Mouse (Mus musculus) right cerebral cortex, postnatal 25 days (tissue): ENCODE results near the gene Rnf222.

Experiments used
- DNase-seq: peaks from one replicate; pipeline ENCODE4 v3.0.0; 2022

Rnf222 gene

GRCm38 (mm10) chr11:68888253-68888652 is at the start of gene Rnf222:
TSS of gene Rnf222 (plus strand) at chr11:68888553.
- no peak for DNase-seq

- DNase-seq: no peak
Measured at GRCm38 (mm10) chr11:68839606-68840005, 48.7 kb upstream of the Rnf222 start.

- DNase-seq: no peak
Measured at GRCm38 (mm10) chr11:68850862-68851261, 37.5 kb upstream of the Rnf222 start.

- no peak for DNase-seq
Measured at GRCm38 (mm10) chr11:68851644-68852485, 36.5 kb upstream of the Rnf222 start.

GRCm38 (mm10) chr11:68852486-68852901 is 35.9 kb upstream of the Rnf222 start:
- no peak for DNase-seq

- peak; percentile 100 for DNase-seq
Measured at GRCm38 (mm10) chr11:68852932-68853409, 35.4 kb upstream of the Rnf222 start.

GRCm38 (mm10) chr11:68853611-68854401 is 34.5 kb upstream of the Rnf222 start:
- DNase-seq: no peak

- no peak for DNase-seq
Measured at GRCm38 (mm10) chr11:68854621-68855020, 33.7 kb upstream of the Rnf222 start.

GRCm38 (mm10) chr11:68857329-68857728 is 31.0 kb upstream of the Rnf222 start:
- no peak for DNase-seq

- no peak for DNase-seq
Measured at GRCm38 (mm10) chr11:68859943-68860593, 28.3 kb upstream of the Rnf222 start.

- DNase-seq: no peak
Measured at GRCm38 (mm10) chr11:68862260-68862659, 26.1 kb upstream of the Rnf222 start.

GRCm38 (mm10) chr11:68863631-68864091 is 24.7 kb upstream of the Rnf222 start:
- no peak for DNase-seq

- DNase-seq: no peak
Measured at GRCm38 (mm10) chr11:68864544-68865189, 23.7 kb upstream of the Rnf222 start.

- no peak for DNase-seq
Measured at GRCm38 (mm10) chr11:68871277-68871676, 17.1 kb upstream of the Rnf222 start.

GRCm38 (mm10) chr11:68871748-68872147 is 16.6 kb upstream of the Rnf222 start, which contains the start of gene Ndel1:
TSS of gene Ndel1 (minus strand) at chr11:68871858.
- DNase-seq: no peak

GRCm38 (mm10) chr11:68874841-68875240 is 13.5 kb upstream of the Rnf222 start:
- DNase-seq: peak; percentile 26

- DNase-seq: no peak
Measured at GRCm38 (mm10) chr11:68878811-68879210, 9.5 kb upstream of the Rnf222 start.

- no peak for DNase-seq
Measured at GRCm38 (mm10) chr11:68882107-68882506, 6.2 kb upstream of the Rnf222 start.

- no peak for DNase-seq
Measured at GRCm38 (mm10) chr11:68883843-68884242, 4.5 kb upstream of the Rnf222 start.

GRCm38 (mm10) chr11:68884368-68884767 is 4.0 kb upstream of the Rnf222 start:
- DNase-seq: no peak

- no peak for DNase-seq
Measured at GRCm38 (mm10) chr11:68886091-68886490, 2.3 kb upstream of the Rnf222 start.

- no peak for DNase-seq
Measured at GRCm38 (mm10) chr11:68888653-68889052, 300 bp downstream of the Rnf222 start.
